Mouse (Mus musculus) hindbrain, embryonic 15.5 days (tissue): ENCODE results near the gene Rpl11. TPM values are rescaled to one million over a fixed set of nuclear protein-coding genes. Genes with fewer than 3 reads are reported as not detected.
"Not testable (repeated sequence)": the region's sequence is repeated elsewhere in the genome, so short reads cannot be mapped to it uniquely, and the experiment has no call there.

Experiments used
- ATAC-seq: fragments of 200-750 bp; cut with Nextera tagmentation; 2 replicates; pipeline ENCODE4 v1.8.0; 2017; ENCODE audit warnings: low read depth, moderate number of reproducible peaks, moderate TSS enrichment; ENCODE audit not compliant: low FRiP score
- H3K27ac ChIP-seq: fragments of 300-500 bp; sonication (generic); replicated peaks from 2 replicates; pipeline ENCODE4 v1.5.1; 2015; ENCODE audit warnings: mild to moderate bottlenecking, inconsistent platforms
- H3K27me3 ChIP-seq: fragments of 300-500 bp; sonication (generic); 2 replicates; pipeline ENCODE4 v1.6.1; 2015; ENCODE audit warnings: control low read depth, inconsistent platforms
- H3K36me3 ChIP-seq: fragments of 300-500 bp; sonication (generic); 2 replicates; pipeline ENCODE4 v1.6.1; 2015; ENCODE audit warnings: control low read depth, inconsistent platforms
- H3K4me1 ChIP-seq: fragments of 300-500 bp; sonication (generic); replicated peaks from 2 replicates; pipeline ENCODE4 v1.6.1; 2015; ENCODE audit warnings: control low read depth, inconsistent platforms
- H3K4me2 ChIP-seq: fragments of 300-500 bp; sonication (generic); 2 replicates; pipeline ENCODE4 v1.6.1; 2015; ENCODE audit warnings: moderate library complexity, mild to moderate bottlenecking, inconsistent platforms
- H3K4me3 ChIP-seq: fragments of 300-500 bp; sonication (generic); 2 replicates; pipeline ENCODE4 v1.5.1; 2015; ENCODE audit warnings: mild to moderate bottlenecking, inconsistent platforms
- H3K9ac ChIP-seq: fragments of 300-500 bp; sonication (generic); 2 replicates; pipeline ENCODE4 v1.6.1; 2015; ENCODE audit warnings: inconsistent platforms
- H3K9me3 ChIP-seq: fragments of 300-500 bp; sonication (generic); 2 replicates; pipeline ENCODE4 v1.6.1; 2016; ENCODE audit warnings: control low read depth, inconsistent platforms
- WGBS: fragments of 180-500 bp; shearing (Covaris S2); methylation state at CpG from one replicate; pipeline ENCODE4 v1.1.7; 2015; 5-methylcytosine and 5-hydroxymethylcytosine counted together
- polyA plus RNA-seq: library from polyadenylated mRNA; unstranded; fragments of >200 nt; fragmentation: Nextera tagmentation; extraction: Ambion mirVana; gene quantifications from 2 replicates; pipeline ENCODE4 v1.2.1, GENCODE M21; 2015

Rpl11 gene
- polyA plus RNA-seq, 1 experiment from 2014 or later: 257 TPM

GRCm38 (mm10) chr4:135985193-135985592 lies 68.0 kb downstream of the Rpl11 start:
- WGBS: 91% methylated on average over 5 of the region's 5 CpGs

DNA sequence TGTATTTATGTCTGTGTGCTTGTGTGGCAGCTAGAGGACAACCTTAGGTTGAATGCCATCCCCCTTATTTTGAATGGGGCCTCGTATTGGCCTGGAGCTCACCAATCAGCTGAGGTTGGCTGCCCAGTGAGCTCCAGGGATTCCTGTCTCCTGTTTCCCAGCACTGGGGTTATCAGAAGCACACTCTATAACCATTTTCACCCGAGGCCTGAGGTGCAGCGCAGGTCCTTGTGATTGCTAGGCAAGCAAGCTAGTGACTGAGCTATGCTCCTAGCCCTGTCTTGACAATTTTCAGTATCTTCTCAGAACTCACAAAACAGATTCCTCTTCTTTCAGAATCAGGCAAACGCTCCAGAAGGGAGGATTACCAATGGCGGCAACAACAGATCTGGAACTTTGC lies 68.7 kb downstream of the Rpl11 start:
- Histone ChIP-seq H3K27ac (no peak overlapping the region), H3K9ac (no peak overlapping the region), H3K36me3 (peaks cover 22% of the 10 kb centered on the region), H3K4me2 (no peak overlapping the region), H3K4me1 (peaks cover 23% of the 10 kb centered on the region), H3K4me3 (no peak overlapping the region), H3K27me3 (no peaks in the 10 kb centered on the region), H3K9me3 (no peaks in the 10 kb centered on the region)
- 92% methylated on average over 5 of the region's 5 CpGs for WGBS
- no peak for ATAC-seq

More at GRCm38 (mm10) chr4:135985193-135985592, 68.0 kb downstream of the Rpl11 start:
- H3K27me3 ChIP-seq: no peaks in the 10 kb centered on the region
- no peak overlapping the region; the same call in 1 of the 2 replicates for H3K4me2 ChIP-seq
- H3K27ac ChIP-seq: no peak overlapping the region
- ATAC-seq: no peak
- H3K9ac ChIP-seq: no peak overlapping the region
- H3K4me3 ChIP-seq: no peak overlapping the region
- H3K36me3 ChIP-seq: peaks cover 22% of the 10 kb centered on the region
- H3K9me3 ChIP-seq: no peaks in the 10 kb centered on the region
- H3K4me1 ChIP-seq: peaks cover 23% of the 10 kb centered on the region

DNA sequence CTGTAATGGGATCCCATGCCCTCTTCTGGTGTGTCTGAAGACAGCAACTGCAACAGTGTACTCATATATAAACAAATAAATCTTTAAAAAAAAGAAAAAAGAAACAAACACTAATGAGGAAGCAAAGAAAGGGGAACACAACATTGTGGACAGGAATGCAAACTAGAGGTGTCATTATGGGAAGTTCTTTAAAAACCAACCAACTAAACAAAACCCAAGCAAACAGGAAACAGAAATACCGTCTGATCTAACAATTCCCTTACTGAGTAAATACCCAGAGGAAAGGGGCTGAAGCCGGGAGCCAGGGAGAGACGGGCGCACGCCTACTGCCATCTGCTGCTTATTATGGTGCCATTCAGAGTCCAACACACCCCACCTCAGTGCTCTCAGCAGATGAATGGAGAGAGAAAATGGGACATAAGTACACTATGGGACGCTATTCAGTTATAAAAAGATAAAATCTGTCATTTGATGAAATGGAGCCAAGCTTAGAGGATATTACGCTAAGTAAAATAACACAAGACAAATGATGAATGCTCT lies 71.6 kb downstream of the Rpl11 start:
- H3K4me1 ChIP-seq: peaks cover 15% of the 10 kb centered on the region
- H3K4me2 ChIP-seq: no peak overlapping the region

DNA sequence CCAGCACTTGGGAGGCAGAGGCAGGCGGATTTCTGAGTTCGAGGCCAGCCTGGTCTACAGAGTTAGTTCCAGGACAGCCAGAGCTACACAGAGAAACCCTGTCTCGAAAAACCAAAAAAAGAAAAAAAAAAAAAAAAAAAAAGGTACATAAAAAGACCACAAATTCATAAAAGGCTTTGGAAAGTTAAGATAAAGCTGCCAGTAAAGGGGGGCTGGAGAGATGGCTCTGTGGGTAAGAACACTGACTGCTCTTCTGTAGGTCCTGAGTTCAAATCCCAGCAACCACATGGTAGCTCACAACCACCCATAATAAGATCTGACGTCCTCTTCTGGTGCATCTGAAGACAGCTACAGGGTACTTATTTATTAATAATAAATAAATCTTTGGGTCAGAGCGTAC lies 73.0 kb downstream of the Rpl11 start:
- peaks cover 47% of the 10 kb centered on the region for H3K36me3 ChIP-seq
- H3K4me3 ChIP-seq, H3K4me1 ChIP-seq, H3K9ac ChIP-seq, H3K4me2 ChIP-seq, H3K27me3 ChIP-seq, H3K9me3 ChIP-seq, ATAC-seq, H3K27ac ChIP-seq: not testable (repeated sequence)
- WGBS: 93% methylated on average over 5 of the region's 5 CpGs

More for the DNA sequence above, 71.6 kb downstream of the Rpl11 start:
- no peak for ATAC-seq
- Histone ChIP-seq H3K9ac (no peak overlapping the region), H3K27me3 (no peaks in the 10 kb centered on the region), H3K27ac (no peak overlapping the region), H3K4me3 (no peak overlapping the region), H3K36me3 (peaks cover 35% of the 10 kb centered on the region), H3K9me3 (no peaks in the 10 kb centered on the region)
- WGBS: 74% methylated on average over 7 of the region's 7 CpGs

Other genes starting within 250 kb of the Rpl11 start
- 164 and 168 TPM in 2 replicates for gene Srsf10, start 197.7 kb downstream of the Rpl11 start, polyA plus RNA-seq
- 97.7 and 97.9 TPM in 2 replicates for gene Pnrc2, start 179.6 kb downstream of the Rpl11 start, polyA plus RNA-seq
- gene Cnr2, start 158.0 kb downstream of the Rpl11 start, polyA plus RNA-seq: 0.05 and 0.26 TPM in 2 replicates
- gene Fuca1, start 132.7 kb downstream of the Rpl11 start, polyA plus RNA-seq: 63.5 and 72.8 TPM in 2 replicates
- 58.9 and 61.5 TPM in 2 replicates for gene Hmgcl, start 107.0 kb downstream of the Rpl11 start, polyA plus RNA-seq
- gene Gale, start 89.7 kb downstream of the Rpl11 start, polyA plus RNA-seq: 43.8 and 48.1 TPM in 2 replicates
- 200 and 214 TPM in 2 replicates for gene Lypla2, start 80.8 kb downstream of the Rpl11 start, polyA plus RNA-seq
- gene Pithd1, start 66.2 kb downstream of the Rpl11 start, polyA plus RNA-seq: 63.6 and 66.4 TPM in 2 replicates
- 26.9 and 27.2 TPM in 2 replicates for gene Eloa, start 31.7 kb downstream of the Rpl11 start, polyA plus RNA-seq
- gene Id3, start 90.1 kb upstream of the Rpl11 start, polyA plus RNA-seq: 208 TPM in 2 replicates
- 2.8 and 3.6 TPM in 2 replicates for gene E2f2, start 119.0 kb upstream of the Rpl11 start, polyA plus RNA-seq
- 5.8 and 6.5 TPM in 2 replicates for gene Asap3, start 152.9 kb upstream of the Rpl11 start, polyA plus RNA-seq
- gene Tcea3, start 194.3 kb upstream of the Rpl11 start, polyA plus RNA-seq: 2.4 TPM in 2 replicates
- 38.8 and 41.3 TPM in 2 replicates for gene Zfp46, start 231.3 kb upstream of the Rpl11 start, polyA plus RNA-seq